Mouse (Mus musculus) thymus, postnatal 0 days (tissue): Measurements from ENCODE around the gene Tnpo1. TPM values are rescaled to one million over a fixed set of nuclear protein-coding genes. Genes with fewer than 3 reads are reported as not detected.

Experiments used
- DNase-seq: peaks from one replicate; pipeline ENCODE4 v3.0.0-alpha.2; 2015; ENCODE audit warnings: low spot score
- polyA plus RNA-seq: library from polyadenylated mRNA; unstranded; fragments of >200 nt; fragmentation: Nextera tagmentation; extraction: Ambion mirVana; gene quantifications from 2 replicates; pipeline ENCODE4 v1.2.1, GENCODE M21; 2015

Tnpo1 gene
- polyA plus RNA-seq = 33.8 and 37.8 TPM in 2 replicates

DNA sequence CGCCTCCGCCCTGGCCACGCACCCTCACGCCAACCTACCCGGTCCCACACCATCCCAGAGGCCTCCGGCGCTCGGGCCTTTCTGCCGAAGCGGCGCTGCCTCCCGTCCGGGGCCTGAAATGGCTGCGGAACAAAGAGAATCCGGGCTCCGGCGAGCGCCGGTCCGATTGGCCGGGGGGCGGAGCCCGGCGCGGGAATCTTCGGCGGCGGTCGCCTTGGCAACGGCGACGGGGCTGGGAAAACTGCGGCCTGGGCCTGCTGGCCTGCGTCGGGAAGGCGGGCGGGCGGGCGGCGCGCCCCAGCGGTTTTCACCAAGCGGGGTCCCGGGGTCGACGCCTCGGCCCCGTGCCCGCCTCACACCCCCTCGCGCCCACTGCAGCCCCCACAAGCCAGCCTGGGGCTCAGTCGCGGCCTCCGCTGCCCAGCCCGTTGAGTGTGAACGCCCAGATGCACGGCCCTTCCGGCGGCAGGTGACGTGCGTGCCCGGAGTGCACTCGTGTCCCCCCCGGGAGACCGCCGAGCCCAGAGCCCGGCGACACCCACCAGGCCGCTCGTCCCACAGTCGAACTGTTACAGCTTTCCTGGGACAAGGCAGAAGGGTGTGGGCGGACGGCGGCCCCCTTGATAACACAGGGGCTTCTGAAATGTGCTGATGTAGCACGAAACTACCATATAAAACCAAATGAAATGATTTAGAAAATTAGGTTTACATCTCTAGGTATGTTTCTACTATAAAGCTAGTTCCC, at the start of gene Tnpo1:
TSS of gene Tnpo1 (minus strand) at position 172 of the 745 bp plus-strand sequence.
- peak; percentile 73 for DNase-seq

DNA sequence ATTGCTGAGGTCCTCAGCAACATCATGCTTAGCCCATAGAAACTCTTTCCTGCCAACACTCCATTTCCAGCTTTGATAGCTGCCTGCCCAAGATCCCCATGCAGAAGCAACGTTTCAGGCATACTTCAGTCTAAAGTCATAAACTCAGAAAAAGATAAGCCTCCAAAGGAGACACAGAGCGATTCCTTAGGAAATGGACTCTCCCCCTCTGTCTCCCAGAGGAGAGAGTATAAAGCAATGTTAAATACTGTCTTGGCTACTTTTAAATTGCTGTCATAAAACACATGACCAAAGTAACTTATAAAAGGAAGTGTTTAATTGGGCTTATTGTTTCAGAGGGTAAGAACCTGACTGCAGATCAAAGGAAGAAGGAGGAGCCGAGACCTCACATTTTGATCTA, 45.9 kb upstream of the Tnpo1 start:
- DNase-seq = no peak

DNA sequence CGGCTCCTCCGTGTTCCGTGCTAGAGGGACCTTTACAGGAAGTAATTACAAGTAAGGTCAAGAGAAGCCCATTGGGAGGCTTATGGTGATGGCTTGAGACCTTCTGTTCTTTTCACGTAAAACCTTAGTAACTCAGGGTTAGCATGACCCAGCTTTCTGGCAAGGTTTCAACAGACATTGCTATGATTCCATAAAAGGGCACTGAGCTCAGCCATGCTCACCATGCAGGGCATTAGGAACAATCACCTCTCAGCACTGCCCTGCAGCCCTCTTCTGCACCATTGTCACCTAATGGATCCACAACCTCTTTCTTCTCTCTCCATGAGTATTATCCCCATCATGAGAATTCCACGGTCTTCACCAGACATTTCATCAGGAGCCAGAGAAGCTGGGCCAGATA, 45.5 kb upstream of the Tnpo1 start:
- DNase-seq = no peak

DNA sequence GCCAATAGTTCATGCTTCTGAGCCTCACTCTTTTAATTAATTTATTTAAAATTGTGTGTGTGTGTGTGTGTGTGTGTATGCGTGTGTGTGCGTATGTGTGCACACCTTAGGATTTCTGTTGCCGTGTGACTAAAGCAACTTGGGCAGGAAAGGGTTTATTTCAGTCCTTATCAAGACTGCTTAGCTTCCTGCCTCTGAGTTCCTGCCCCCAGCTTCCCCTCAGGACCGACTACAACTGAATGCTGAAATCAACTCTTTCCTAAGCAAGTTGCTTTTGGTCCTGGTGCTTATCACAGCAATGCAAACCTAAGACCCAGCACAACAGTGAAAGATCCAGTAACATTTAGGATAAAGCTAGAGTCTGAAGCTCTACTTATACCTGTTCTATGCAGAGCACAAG, 42.3 kb upstream of the Tnpo1 start:
- DNase-seq = no peak

DNA sequence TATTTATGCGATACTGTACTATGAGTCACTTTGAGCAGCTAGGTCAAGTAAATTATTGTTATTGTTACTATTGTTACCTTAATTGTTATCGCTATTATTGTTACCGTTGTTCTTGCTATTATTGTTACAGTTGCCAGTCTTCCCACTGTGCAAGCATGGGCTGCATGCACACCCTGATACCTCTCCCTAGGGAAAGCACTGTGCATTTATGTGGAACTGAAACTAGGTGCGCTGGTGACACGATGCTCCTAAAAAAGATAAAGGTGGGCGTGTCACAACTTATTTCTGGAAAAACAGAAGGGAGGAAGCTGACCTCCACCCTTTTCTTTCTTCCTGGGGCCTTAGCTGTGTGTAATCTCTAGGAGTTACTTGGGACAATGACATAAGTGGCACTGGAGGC, 41.8 kb upstream of the Tnpo1 start:
- no peak for DNase-seq

DNA sequence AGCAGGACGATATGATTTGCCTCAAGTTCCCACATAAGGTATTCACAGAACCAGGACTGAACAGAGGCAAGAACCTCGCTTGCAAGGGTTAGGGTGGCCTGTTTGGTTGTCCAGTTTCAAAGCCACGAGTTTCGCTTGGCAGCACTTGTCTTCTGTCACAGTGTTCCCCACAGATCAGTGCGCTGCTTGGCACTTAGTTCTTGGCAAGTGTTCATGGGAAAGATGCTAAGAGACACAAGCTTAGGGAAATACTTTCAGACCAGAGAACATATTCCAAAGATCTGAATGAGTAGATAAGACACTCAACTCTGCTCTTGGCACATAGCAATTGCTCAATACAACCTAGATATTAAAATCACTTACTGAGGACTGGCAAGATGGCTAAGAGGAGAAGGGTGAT, 40.4 kb upstream of the Tnpo1 start:
- DNase-seq = no peak

DNA sequence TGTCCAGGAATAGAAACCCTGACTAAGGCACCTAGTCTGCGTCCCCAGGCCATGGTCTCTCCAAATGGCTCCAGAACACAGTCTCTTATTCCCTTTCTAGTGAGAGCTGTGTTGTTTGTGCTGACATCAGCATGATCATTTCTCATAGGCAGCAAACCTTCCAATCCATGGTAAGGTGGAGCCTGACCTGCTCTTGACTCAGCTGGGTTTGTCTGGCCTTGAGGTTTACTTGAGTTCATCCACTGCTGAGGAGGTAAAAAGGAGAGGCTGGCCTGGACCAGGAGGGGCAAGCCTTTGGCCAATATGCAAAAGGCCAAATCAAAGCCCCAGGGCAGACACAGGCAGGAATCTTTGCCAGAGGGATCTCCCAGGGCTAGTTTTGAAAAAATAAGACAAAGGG, 37.4 kb upstream of the Tnpo1 start:
- no peak for DNase-seq

DNA sequence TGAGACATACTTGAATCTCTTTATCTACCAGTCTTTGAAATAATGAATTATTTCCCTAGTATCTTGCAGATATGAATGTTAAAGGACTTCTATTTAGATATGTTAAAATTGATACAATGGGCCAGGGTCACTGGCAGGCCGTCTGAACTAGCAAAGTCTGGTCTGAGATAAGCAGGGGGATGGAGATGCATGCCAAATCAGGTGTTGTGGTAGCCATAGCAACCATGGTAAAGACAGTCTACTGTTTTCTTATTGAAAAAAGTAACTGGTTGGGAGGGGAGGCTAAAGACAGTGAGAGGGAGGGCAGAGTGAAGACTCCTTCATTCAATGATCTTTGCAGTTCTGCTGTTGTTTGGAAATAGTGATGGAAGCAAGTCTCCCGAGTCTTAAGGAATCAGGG, 32.0 kb upstream of the Tnpo1 start:
- no peak for DNase-seq

DNA sequence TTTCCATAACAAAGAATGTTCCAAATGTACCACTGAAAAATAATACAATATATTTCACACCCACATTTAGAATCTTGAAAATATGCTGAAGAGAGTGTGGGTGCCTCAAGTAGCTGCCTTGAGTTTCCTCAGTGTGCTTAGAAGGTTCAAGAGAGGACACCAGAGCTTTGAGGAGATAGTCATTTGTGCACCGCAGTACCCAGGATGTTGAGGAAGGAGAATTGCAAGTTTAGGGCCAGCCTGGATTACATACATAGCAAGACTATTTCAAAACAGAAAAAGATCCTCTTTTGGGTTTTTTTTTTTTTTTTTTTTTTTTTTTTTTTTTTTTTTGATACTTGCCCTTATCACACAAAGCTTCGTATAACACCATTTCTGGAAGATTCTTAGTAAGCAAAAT, 30.0 kb upstream of the Tnpo1 start:
- no peak for DNase-seq

DNA sequence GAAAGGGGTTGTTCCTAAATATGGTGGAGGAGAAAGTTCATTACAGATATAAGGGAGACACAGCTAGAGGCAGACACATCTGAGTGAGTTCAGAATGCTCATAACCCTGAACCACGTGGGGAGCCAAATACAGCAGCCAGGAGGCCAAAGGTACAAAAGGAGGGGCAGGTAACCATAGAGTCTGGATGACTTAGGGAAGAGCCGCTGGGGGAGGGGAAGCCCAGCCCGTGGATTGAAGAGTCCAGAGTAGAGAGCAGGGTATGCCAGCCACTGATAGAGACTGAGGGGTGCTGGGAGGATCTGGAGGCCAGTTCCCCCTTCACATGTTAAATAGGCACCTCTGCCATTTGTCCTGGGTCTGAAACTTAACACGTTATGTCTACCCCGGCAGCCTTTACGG, 29.5 kb upstream of the Tnpo1 start:
- DNase-seq = no peak

DNA sequence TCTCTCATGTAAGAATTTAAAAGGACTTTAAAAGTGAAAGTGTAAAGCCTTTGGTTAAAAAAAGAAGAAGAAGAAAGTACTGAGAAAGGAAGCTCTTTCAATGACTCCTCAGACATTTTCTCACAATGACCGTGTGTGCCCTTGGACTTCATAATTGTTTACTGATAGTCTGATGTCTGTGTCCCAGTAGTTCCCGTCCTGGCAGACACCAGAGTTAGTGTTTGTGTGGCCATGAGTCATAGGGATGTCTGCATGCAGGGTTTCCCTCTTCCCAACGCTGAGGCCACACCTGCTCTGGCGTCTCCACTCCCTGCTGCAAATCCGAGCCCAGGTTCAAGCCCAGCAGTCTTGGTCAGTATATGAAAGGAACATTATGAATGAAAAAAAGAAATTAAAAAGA, 29.0 kb upstream of the Tnpo1 start:
- DNase-seq = no peak

DNA sequence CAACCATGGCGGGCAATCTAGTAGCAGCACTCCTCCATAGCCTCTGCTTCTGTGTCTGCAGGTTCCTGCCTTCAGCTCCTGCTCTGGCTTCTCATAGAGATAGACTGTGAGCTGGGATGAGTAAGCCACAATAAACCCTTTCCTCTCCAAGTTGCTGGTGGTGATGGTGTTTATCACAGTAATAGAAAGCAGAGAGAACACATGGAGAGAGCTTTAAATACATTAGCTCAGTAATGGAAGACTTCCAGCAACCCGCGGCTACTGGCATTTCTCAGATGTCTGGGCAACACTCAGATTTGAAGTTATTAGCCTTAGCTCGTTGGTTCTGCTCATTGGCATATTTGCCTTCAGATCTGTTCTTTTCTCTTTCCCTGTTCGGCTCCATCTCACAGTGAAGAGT, 27.6 kb upstream of the Tnpo1 start:
- DNase-seq = no peak

DNA sequence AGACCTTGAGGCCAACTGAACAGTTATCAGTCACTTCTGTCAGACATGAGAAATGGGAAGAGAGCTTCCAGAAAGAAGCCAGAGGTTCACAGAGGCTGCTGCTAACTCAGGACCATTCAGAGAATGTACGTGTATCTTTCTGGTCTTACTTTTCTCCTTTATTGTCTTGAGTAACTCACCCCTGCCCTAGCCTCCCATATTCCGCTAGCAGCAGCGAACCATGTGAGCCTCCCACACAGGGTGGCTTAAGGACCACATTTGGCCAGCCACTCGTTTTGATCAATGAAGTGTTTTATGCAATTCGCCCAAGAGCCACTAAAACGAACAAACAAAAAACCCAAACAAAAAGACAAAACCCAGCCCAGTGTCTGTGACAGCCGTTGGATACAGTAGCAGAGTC, 25.8 kb upstream of the Tnpo1 start:
- no peak for DNase-seq

DNA sequence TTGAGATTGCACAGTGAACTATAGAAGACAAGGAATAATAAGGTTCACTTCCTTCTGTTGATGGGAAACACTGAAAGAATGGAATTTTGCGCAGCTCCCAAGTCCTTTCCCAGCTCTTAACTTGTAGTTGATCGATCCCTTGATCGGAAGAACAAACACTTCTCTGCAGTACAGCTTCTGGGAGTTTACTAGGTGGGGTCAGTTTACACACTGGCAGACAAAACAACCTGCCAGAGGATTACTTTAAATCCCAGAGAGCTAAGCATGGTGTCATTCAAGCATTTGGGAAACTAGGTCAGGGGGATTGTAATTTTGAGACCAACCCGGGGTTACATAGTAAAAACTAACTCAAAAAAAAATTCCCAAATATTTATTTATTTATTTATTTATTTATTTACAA, 22.0 kb upstream of the Tnpo1 start:
- DNase-seq = no peak

DNA sequence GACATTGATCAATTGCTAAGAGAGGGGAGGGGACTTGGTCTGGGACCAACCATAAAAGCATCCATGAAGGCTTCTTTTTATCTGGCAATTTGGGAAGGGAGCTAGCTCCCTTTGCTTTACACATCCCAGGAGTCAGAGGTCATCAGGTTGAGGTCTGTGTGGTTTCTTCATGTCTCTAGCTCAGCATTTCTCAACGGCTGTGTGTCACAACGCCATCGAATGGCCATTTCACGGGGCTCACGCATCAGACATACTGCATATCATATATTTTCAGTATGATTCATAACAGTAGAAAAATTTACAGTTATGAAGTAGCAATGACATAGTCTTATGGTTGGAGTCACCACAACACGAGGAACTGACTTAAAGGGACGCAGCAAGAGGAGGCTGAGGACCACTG, 20.2 kb upstream of the Tnpo1 start:
- no peak for DNase-seq

DNA sequence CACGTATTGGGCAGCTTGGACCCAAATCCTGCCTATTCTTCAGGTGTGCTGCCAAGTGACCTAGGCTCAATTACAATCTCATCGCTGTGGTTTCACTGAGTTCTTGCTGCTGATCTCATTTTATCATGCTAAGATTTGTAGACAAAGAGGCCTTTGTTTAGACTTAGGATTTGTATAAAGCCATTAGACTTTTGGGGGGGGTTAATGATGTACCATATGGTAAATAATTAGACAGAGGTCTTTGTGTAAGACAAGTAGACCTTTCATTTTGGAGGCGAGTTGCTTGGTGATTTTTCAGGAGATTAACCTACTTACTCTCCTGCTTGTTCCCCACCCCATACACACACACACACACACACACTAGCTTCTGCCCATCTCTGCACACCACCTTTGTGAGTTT, 19.7 kb upstream of the Tnpo1 start:
- DNase-seq = no peak

DNA sequence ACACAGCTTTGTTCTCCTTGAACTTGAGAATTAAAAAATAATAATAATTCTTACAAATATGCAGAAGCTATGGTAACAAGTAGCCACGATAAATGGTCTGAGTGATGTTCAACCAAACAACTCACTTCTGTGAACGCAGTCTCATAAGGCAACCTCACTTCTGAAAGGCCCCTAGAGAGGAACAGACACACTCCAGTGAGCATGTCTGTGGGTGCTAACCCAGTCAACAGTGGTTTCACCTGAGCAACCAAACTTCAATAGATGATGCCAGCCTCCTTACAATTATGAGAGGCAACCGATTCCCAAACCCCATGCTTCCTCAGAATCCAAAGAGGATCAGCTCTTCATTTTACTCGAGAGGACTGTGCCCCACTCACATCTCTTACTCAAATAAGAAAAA, 19.2 kb upstream of the Tnpo1 start:
- DNase-seq = no peak

DNA sequence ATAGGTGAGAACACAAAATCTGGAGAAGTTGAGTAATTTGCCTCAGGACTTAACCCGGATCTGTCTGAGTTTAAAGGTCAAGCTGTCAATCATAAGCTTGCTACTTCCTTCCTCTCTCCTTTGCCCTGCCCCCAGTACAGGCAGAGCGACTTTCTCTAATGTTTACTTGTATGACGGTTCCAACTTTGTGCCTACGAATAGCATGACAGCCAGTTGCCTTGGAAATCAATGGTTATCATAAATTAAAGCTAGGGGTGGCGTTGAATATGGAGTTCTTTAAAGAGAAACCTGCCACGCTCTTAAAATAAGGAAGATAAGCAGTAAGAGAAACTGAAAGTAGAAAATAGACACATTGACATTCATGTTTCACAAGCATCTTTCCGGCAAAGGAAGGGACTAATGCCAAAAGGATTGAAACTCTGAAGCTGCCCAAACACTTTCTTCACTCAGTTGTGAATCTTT, 18.5 kb upstream of the Tnpo1 start:
- DNase-seq = peak; percentile 61

DNA sequence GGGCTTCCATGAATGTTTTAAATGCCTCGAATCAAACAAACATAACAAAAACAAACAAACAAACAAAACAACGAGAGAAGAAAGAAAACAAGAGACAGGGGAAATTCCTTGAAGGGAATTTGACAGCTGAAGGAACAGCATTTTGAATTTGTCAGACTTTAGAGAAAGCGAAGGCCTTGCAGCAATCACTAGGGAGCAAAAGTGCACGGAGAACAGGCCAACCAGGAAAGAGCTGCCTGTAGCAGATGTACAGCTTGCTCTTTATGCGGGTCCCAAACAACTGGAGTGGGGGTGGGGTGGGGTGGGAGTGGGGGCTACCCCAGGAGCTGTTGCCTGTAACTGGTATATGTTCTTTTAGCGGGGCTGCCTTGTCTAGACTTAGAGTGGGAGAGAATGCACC, 16.2 kb upstream of the Tnpo1 start:
- no peak for DNase-seq

DNA sequence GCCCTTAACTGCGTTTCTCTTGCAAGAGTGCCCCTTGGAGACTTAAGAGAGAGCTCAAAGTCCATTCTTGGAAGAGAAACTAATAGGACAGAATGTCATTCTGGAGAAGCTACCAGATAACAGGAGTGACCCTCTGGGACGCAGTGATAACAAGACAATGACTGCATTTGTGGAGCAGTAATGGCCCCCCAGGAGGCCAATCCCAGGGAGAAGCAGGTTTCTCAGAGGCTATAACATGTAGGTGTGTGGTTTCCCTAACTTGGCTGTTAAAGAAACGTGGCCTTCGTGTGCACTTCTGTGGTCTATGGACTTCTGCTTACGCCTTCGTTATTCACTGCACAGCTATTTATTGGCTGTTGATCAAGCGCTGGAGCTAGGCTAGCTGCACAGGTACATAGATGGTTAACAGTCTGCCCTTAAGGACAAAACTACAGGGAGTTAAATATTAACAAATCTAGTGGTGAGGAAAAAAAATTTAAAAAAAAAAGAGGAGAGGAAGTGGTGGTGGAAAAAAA, 15.7 kb upstream of the Tnpo1 start:
- no peak for DNase-seq

DNA sequence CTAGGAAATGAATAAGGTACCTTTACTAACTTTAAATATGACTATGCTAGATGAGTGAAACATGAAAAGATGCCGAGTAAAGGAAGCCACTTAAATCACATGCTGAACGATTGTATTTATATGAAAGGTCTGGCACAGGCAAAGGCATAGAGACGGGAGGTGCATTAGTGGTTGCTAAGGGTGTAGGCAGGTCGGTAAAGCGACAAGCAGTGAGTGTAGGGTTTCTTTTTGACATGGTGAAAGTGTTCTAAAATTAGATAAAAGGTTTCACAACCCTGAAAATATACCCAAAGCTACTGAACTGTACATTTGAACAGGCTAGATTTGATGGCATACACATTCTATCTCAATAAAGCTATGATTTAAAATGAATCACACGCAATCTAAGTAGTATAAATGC, 10.9 kb upstream of the Tnpo1 start:
- DNase-seq = no peak

DNA sequence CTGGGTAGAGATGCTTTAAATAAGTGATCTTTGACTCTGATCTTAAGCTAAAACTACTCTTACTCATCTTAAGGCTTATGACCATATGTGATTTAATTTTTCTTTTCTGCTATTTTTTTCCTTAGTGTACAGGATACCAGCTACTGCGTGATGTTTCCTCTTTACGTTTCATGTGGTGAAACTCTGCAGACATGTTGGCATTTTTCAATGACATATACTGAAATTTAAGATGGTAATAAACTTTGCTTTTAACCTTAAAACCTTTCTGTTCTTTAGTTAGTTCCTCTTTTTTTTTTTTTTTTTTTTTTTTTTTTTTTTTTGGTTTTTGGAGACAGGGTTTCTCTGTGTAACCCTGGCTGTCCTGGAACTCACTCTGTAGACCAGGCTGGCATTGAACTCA, 2.7 kb upstream of the Tnpo1 start:
- DNase-seq = no peak

DNA sequence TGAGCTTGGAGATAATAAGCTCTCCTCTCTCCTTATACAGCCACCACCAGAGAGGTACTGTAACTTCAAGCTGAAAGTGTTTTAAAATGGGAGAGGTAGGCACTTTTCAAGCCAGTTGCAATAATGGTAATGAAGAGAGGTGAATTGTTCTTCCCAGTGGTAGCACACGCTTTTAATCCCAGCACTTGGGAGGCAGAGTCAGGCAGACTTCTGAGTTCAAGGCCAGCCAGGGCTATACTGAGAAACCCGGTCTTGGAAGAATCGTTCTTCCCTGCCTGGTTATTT, 716 bp upstream of the Tnpo1 start:
- DNase-seq = peak; percentile 15
